Mouse (Mus musculus) cerebellum, postnatal 10 days (tissue): Measurements from ENCODE around the gene Doc2a.
A peak's percentile ranks its signal among the peaks of the same experiment; 100 is the strongest.

Source experiments
- DNase-seq, 2 experiments: peaks; one replicate each; pipeline ENCODE4 v3.0.0; 2021; ENCODE audit warnings: mixed read lengths in 2 of 2

Doc2a gene

GRCm38 (mm10) chr7:126847116-126847420, at the start of gene Doc2a:
TSS of gene Doc2a (plus strand) at chr7:126847416.
- no peak for DNase-seq

GRCm38 (mm10) chr7:126798127-126799049, 48.8 kb upstream of the Doc2a start:
- DNase-seq: peak; percentile 60 to 72

- peak; percentile 97 to 99 for DNase-seq
These were observed 48.2 kb upstream of the Doc2a start for GRCm38 (mm10) chr7:126799050-126799467.

GRCm38 (mm10) chr7:126799468-126800268, 47.5 kb upstream of the Doc2a start:
- DNase-seq: peak; percentile 75 to 80

GRCm38 (mm10) chr7:126800269-126801056, 46.8 kb upstream of the Doc2a start:
- DNase-seq: no peak

GRCm38 (mm10) chr7:126801057-126801422, 46.2 kb upstream of the Doc2a start:
- no peak for DNase-seq

- DNase-seq: no peak
These were observed 44.9 kb upstream of the Doc2a start for GRCm38 (mm10) chr7:126802134-126802889.

GRCm38 (mm10) chr7:126803181-126803580, 44.0 kb upstream of the Doc2a start:
- no peak for DNase-seq

GRCm38 (mm10) chr7:126803751-126804150, 43.5 kb upstream of the Doc2a start:
- DNase-seq: no peak

GRCm38 (mm10) chr7:126806956-126807355, 40.3 kb upstream of the Doc2a start:
- DNase-seq: no peak

- DNase-seq: no peak
These were observed 39.8 kb upstream of the Doc2a start for GRCm38 (mm10) chr7:126807405-126807804.

GRCm38 (mm10) chr7:126808703-126809455, 38.3 kb upstream of the Doc2a start:
- DNase-seq: peak; percentile 91 to 94

GRCm38 (mm10) chr7:126809723-126810369, 37.4 kb upstream of the Doc2a start:
- no peak for DNase-seq

GRCm38 (mm10) chr7:126815726-126816222, 31.4 kb upstream of the Doc2a start:
- DNase-seq: no peak

- no peak for DNase-seq
These were observed 30.7 kb upstream of the Doc2a start for GRCm38 (mm10) chr7:126816494-126816893.

- no peak for DNase-seq
These were observed 29.6 kb upstream of the Doc2a start for GRCm38 (mm10) chr7:126817595-126817994.

- no peak for DNase-seq
These were observed 28.4 kb upstream of the Doc2a start for GRCm38 (mm10) chr7:126818818-126819217.

GRCm38 (mm10) chr7:126821835-126822511, 25.2 kb upstream of the Doc2a start:
- DNase-seq: peak; percentile 95 to 97

GRCm38 (mm10) chr7:126822741-126823140, 24.5 kb upstream of the Doc2a start:
- DNase-seq: peak; percentile 61 to 71

GRCm38 (mm10) chr7:126823202-126823711, 24.0 kb upstream of the Doc2a start:
- peak; percentile 86 to 89 for DNase-seq
